Mouse (Mus musculus) myocyte (in vitro differentiated cells): ENCODE measurements around the gene Ggt5.

Source experiments
- MYOG ChIP-seq, 3 experiments: IDR thresholded peaks; one replicate each; pipeline ENCODE4 v1.6.1; 2011; ENCODE audit warnings: control low read depth in 2 of 3, low read depth in 2 of 3, mild to moderate bottlenecking in 2 of 3; ENCODE audit not compliant: insufficient read length in 2 of 3, control insufficient read depth in 1 of 3, insufficient read depth in 1 of 3
- POLR2A ChIP-seq: IDR thresholded peaks from one replicate; pipeline ENCODE4 v1.6.1; 2011; ENCODE audit warnings: low read depth, mild to moderate bottlenecking, control low read depth, moderate library complexity; ENCODE audit not compliant: insufficient read length
- POLR2AphosphoS2 ChIP-seq: IDR thresholded peaks from one replicate; pipeline ENCODE4 v1.6.1; 2011; ENCODE audit warnings: low read depth, control low read depth; ENCODE audit not compliant: insufficient read length
- REST ChIP-seq: IDR thresholded peaks from one replicate; pipeline ENCODE4 v1.6.1; 2011; ENCODE audit warnings: mild to moderate bottlenecking, control low read depth, moderate library complexity; ENCODE audit not compliant: insufficient read depth, insufficient read length
- USF1 ChIP-seq: IDR thresholded peaks from one replicate; pipeline ENCODE4 v1.6.1; 2011; ENCODE audit warnings: low read depth, mild to moderate bottlenecking, control low read depth, moderate library complexity

DNA sequence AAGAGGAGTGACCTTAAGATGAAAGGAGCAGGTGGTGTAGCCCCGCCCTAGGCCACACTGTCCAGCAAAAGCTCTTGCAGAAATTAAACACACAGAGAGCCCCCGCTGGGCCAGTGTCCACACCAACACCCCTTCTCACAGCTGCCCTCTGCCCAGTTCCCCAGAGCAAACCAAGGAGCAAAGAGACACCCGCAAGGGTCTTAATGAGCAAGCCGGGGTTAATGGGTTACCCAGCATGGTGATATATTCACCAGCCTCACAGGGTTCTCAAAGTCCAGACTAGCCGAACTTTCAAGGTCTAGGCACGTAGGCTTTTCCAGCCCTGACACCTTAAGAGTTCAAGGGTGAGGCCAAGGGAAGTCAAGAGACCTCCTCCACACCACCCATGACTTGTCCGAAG is 23.2 kb upstream of the Ggt5 start:
- TF ChIP-seq USF1: no peak
- no peak for TF ChIP-seq POLR2AphosphoS2
- no peak for TF ChIP-seq MYOG (IDR thresholded peaks at IDR 0.05; ENCODE audit: control insufficient read depth in 1 of 3, insufficient read depth in 1 of 3, insufficient read length in 2 of 3, low read depth in 2 of 3)
- TF ChIP-seq POLR2A: no peak
- TF ChIP-seq REST: no peak
